Mouse (Mus musculus): ENCODE measurements around the gene Klhl6.

Gene Klhl6

GRCm38 (mm10) chr16:19969506-19969905 lies 13.3 kb downstream of the Klhl6 start:
- no peak for DNase-seq (ENCODE audit: low spot score in 2 of 2)

- no peak for DNase-seq (ENCODE audit: low spot score in 2 of 2)
Observed at GRCm38 (mm10) chr16:19968666-19969065, 14.2 kb downstream of the Klhl6 start.

GRCm38 (mm10) chr16:19967897-19968392 lies 14.9 kb downstream of the Klhl6 start:
- no peak for DNase-seq (ENCODE audit: low spot score in 2 of 2)

GRCm38 (mm10) chr16:19966976-19967375 lies 15.9 kb downstream of the Klhl6 start:
- no peak for DNase-seq (ENCODE audit: low spot score in 2 of 2)

GRCm38 (mm10) chr16:19966437-19966836 lies 16.4 kb downstream of the Klhl6 start:
- no peak for DNase-seq (ENCODE audit: low spot score in 2 of 2)

- no peak for DNase-seq (ENCODE audit: low spot score in 2 of 2)
Observed at GRCm38 (mm10) chr16:19962951-19963350, 19.9 kb downstream of the Klhl6 start.

GRCm38 (mm10) chr16:19961070-19961469 lies 21.8 kb downstream of the Klhl6 start:
- DNase-seq (ENCODE audit: low spot score in 2 of 2), result no peak

GRCm38 (mm10) chr16:19960407-19961058 lies 22.3 kb downstream of the Klhl6 start:
- no peak for DNase-seq (ENCODE audit: low spot score in 2 of 2)

- DNase-seq (ENCODE audit: low spot score in 2 of 2), result no peak
Observed at GRCm38 (mm10) chr16:19957051-19957450, 25.8 kb downstream of the Klhl6 start.

GRCm38 (mm10) chr16:19947336-19947735 lies 35.5 kb downstream of the Klhl6 start:
- no peak for DNase-seq (ENCODE audit: low spot score in 2 of 2)

- DNase-seq (ENCODE audit: low spot score in 2 of 2), result no peak
Observed at GRCm38 (mm10) chr16:19946578-19947298, 36.1 kb downstream of the Klhl6 start.

- DNase-seq (ENCODE audit: low spot score in 2 of 2), result no peak
Observed at GRCm38 (mm10) chr16:19920823-19921222, 62.0 kb downstream of the Klhl6 start.

- no peak for DNase-seq (ENCODE audit: low spot score in 2 of 2)
Observed at GRCm38 (mm10) chr16:19918286-19918685, 64.6 kb downstream of the Klhl6 start.

GRCm38 (mm10) chr16:19912582-19912981 lies 70.3 kb downstream of the Klhl6 start:
- DNase-seq (ENCODE audit: low spot score in 2 of 2), result no peak

GRCm38 (mm10) chr16:19908291-19908690 lies 74.5 kb downstream of the Klhl6 start:
- DNase-seq (ENCODE audit: low spot score in 2 of 2), result peak in 1 of 2 experiments; percentile 33

GRCm38 (mm10) chr16:19907103-19907502 lies 75.7 kb downstream of the Klhl6 start:
- DNase-seq (ENCODE audit: low spot score in 2 of 2), result peak; percentile 18 to 72

GRCm38 (mm10) chr16:19904734-19905479 lies 77.9 kb downstream of the Klhl6 start:
- no peak for DNase-seq (ENCODE audit: low spot score in 2 of 2)

GRCm38 (mm10) chr16:19903792-19904191 lies 79.0 kb downstream of the Klhl6 start:
- no peak for DNase-seq (ENCODE audit: low spot score in 2 of 2)
